Mouse (Mus musculus): ENCODE measurements around the gene Disp1. TPM values are rescaled to one million over a fixed set of nuclear protein-coding genes. Genes with fewer than 3 reads are reported as not detected.

Disp1 gene
- polyA plus RNA-seq, 1 experiment from 2014 or later = 3.5 TPM

DNA sequence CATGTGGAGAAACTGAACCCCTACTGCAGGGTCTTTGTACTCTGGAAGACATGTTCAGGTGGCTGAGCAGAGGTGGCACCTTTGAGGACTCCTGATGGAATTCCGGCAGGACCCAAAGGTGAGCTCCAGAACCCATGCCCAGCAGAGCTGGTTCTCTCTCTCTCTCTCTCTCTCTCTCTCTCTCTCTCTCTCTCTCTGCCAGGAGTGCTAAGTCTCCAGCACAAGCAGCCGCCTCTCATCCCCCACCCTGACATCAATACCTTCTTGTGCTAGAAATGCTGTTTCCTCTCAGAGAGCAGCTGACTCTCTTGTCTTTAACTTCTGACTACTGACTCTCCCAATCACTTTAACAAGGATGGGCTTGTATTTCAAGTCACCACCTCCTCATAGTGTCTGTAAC lies 113.8 kb downstream of the Disp1 start:
- DNase-seq (ENCODE audit: low spot score) = no peak
- 89% methylated on average over 2 of the region's 2 CpGs for WGBS
- no peak overlapping the region for H3K4me2 ChIP-seq (replicated peaks; ENCODE audit: low read depth, low read length)
- no peak overlapping the region for H3K27ac ChIP-seq (ENCODE audit: low read length)
- no peak for TF ChIP-seq EP300 (IDR thresholded peaks at IDR 0.05)
- TF ChIP-seq CTCF (IDR thresholded peaks at IDR 0.05) = no peak
- H3K9ac ChIP-seq (replicated peaks; ENCODE audit: low read depth) = no peak overlapping the region
- H3K36me3 ChIP-seq (ENCODE audit: insufficient read depth, low read length) = no peaks in the 10 kb centered on the region
- H3K4me1 ChIP-seq (ENCODE audit: insufficient read depth, low read depth, low read length) = no peaks in the 10 kb centered on the region
- H3K27me3 ChIP-seq (replicated peaks; ENCODE audit: insufficient read depth, low read length) = no peaks in the 10 kb centered on the region
- ATAC-seq = no peak
- H3K9me3 ChIP-seq (ENCODE audit: low read length) = no peaks in the 10 kb centered on the region
- no peak overlapping the region for H3K4me3 ChIP-seq (ENCODE audit: low read depth, low read length)

- ATAC-seq (no peak), DNase-seq (ENCODE audit: low spot score) (no peak)
- Histone ChIP-seq H3K27ac (ENCODE audit: low read length) (no peak overlapping the region), H3K4me1 (ENCODE audit: insufficient read depth, low read depth, low read length) (no peaks in the 10 kb centered on the region), H3K27me3 (replicated peaks; ENCODE audit: insufficient read depth, low read length) (no peaks in the 10 kb centered on the region), H3K4me3 (ENCODE audit: low read depth, low read length) (no peak overlapping the region), H3K36me3 (ENCODE audit: insufficient read depth, low read length) (no peaks in the 10 kb centered on the region), H3K9me3 (ENCODE audit: low read length) (no peaks in the 10 kb centered on the region), H3K4me2 (replicated peaks; ENCODE audit: low read depth, low read length) (no peak overlapping the region), H3K9ac (replicated peaks; ENCODE audit: low read depth) (no peak overlapping the region)
- WGBS = 88% methylated on average over 5 of the region's 5 CpGs
- TF ChIP-seq EP300 (IDR thresholded peaks at IDR 0.05) = no peak
- TF ChIP-seq CTCF (IDR thresholded peaks at IDR 0.05) = no peak
Measured at GRCm38 (mm10) chr1:183104696-183105095, 116.6 kb downstream of the Disp1 start.

- no peaks in the 10 kb centered on the region for H3K36me3 ChIP-seq (ENCODE audit: insufficient read depth, low read length)
- no peak for TF ChIP-seq CTCF (IDR thresholded peaks at IDR 0.05)
- TF ChIP-seq EP300 (IDR thresholded peaks at IDR 0.05) = no peak
- H3K4me2 ChIP-seq (replicated peaks; ENCODE audit: low read depth, low read length) = no peak overlapping the region
- no peak overlapping the region for H3K27ac ChIP-seq (ENCODE audit: low read length)
- H3K4me1 ChIP-seq (ENCODE audit: insufficient read depth, low read depth, low read length) = no peaks in the 10 kb centered on the region
- H3K27me3 ChIP-seq (replicated peaks; ENCODE audit: insufficient read depth, low read length) = no peaks in the 10 kb centered on the region
- no peak overlapping the region for H3K4me3 ChIP-seq (ENCODE audit: low read depth, low read length)
- no peaks in the 10 kb centered on the region for H3K9me3 ChIP-seq (ENCODE audit: low read length)
- WGBS = 73% methylated on average over 3 of the region's 3 CpGs
- DNase-seq (ENCODE audit: low spot score) (no peak), ATAC-seq (no peak)
- H3K9ac ChIP-seq (replicated peaks; ENCODE audit: low read depth) = no peak overlapping the region
Measured at GRCm38 (mm10) chr1:183102775-183103174, 118.5 kb downstream of the Disp1 start.

DNA sequence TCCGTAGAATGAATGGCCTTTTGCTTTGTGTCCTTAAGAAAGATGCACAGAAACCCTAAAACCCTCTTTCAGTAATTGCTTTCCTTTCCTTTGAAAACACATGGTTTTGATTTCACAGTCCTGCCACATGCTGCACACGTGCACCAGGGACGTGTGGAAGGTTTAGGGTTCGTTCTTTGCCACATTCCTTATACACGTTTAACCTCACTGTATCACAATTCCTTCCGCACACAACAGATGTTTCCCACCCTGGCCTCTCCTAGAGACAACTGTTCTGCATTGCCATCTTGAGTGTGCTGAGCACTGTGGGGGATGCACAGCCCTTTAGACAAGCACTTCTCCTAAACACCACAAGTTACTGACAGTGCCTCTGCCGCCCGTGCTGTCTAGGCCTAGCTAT lies 119.2 kb downstream of the Disp1 start:
- TF ChIP-seq EP300 (IDR thresholded peaks at IDR 0.05) (no peak), CTCF (IDR thresholded peaks at IDR 0.05) (no peak)
- H3K4me1 ChIP-seq (ENCODE audit: insufficient read depth, low read depth, low read length) = no peaks in the 10 kb centered on the region
- 78% methylated on average over 8 of the region's 8 CpGs for WGBS
- H3K4me2 ChIP-seq (replicated peaks; ENCODE audit: low read depth, low read length) = no peak overlapping the region
- H3K27me3 ChIP-seq (replicated peaks; ENCODE audit: insufficient read depth, low read length) = no peaks in the 10 kb centered on the region
- no peak overlapping the region for H3K4me3 ChIP-seq (ENCODE audit: low read depth, low read length)
- H3K27ac ChIP-seq (ENCODE audit: low read length) = no peak overlapping the region
- no peaks in the 10 kb centered on the region for H3K9me3 ChIP-seq (ENCODE audit: low read length)
- ATAC-seq (no peak), DNase-seq (ENCODE audit: low spot score) (no peak)
- no peaks in the 10 kb centered on the region for H3K36me3 ChIP-seq (ENCODE audit: insufficient read depth, low read length)
- H3K9ac ChIP-seq (replicated peaks; ENCODE audit: low read depth) = no peak overlapping the region

- no peak for ATAC-seq
- no peak overlapping the region for H3K4me2 ChIP-seq (replicated peaks; ENCODE audit: low read depth, low read length)
- WGBS = 77% methylated on average over 3 of the region's 3 CpGs
Measured at GRCm38 (mm10) chr1:183101371-183101770, 120.0 kb downstream of the Disp1 start.

GRCm38 (mm10) chr1:183100245-183100644 lies 121.1 kb downstream of the Disp1 start:
- Histone ChIP-seq H3K4me1 (ENCODE audit: insufficient read depth, low read depth, low read length) (no peaks in the 10 kb centered on the region), H3K27me3 (replicated peaks; ENCODE audit: insufficient read depth, low read length) (no peaks in the 10 kb centered on the region), H3K9me3 (ENCODE audit: low read length) (no peaks in the 10 kb centered on the region), H3K4me3 (ENCODE audit: low read depth, low read length) (no peak overlapping the region), H3K36me3 (ENCODE audit: insufficient read depth, low read length) (no peaks in the 10 kb centered on the region), H3K27ac (ENCODE audit: low read length) (no peak overlapping the region), H3K9ac (replicated peaks; ENCODE audit: low read depth) (no peak overlapping the region), H3K4me2 (replicated peaks; ENCODE audit: low read depth, low read length) (no peak overlapping the region)
- no peak for ATAC-seq
- WGBS = 83% methylated on average over 5 of the region's 5 CpGs
- no peak for DNase-seq (ENCODE audit: low spot score)
- no peak for TF ChIP-seq EP300 (IDR thresholded peaks at IDR 0.05)
- TF ChIP-seq CTCF (IDR thresholded peaks at IDR 0.05) = no peak

More at GRCm38 (mm10) chr1:183101371-183101770, 120.0 kb downstream of the Disp1 start:
- Histone ChIP-seq H3K36me3 (ENCODE audit: insufficient read depth, low read length) (no peaks in the 10 kb centered on the region), H3K27me3 (replicated peaks; ENCODE audit: insufficient read depth, low read length) (no peaks in the 10 kb centered on the region), H3K9ac (replicated peaks; ENCODE audit: low read depth) (no peak overlapping the region), H3K27ac (ENCODE audit: low read length) (no peak overlapping the region), H3K4me1 (ENCODE audit: insufficient read depth, low read depth, low read length) (no peaks in the 10 kb centered on the region), H3K4me3 (ENCODE audit: low read depth, low read length) (no peak overlapping the region), H3K9me3 (ENCODE audit: low read length) (no peaks in the 10 kb centered on the region)
- no peak for DNase-seq (ENCODE audit: low spot score)
- TF ChIP-seq CTCF (IDR thresholded peaks at IDR 0.05) = no peak
- TF ChIP-seq EP300 (IDR thresholded peaks at IDR 0.05) = no peak

- H3K27me3 ChIP-seq (replicated peaks; ENCODE audit: insufficient read depth, low read length) = no peaks in the 10 kb centered on the region
- H3K9ac ChIP-seq (replicated peaks; ENCODE audit: low read depth) = no peak overlapping the region
- no peaks in the 10 kb centered on the region for H3K36me3 ChIP-seq (ENCODE audit: insufficient read depth, low read length)
- TF ChIP-seq CTCF (IDR thresholded peaks at IDR 0.05) (no peak), EP300 (IDR thresholded peaks at IDR 0.05) (no peak)
- DNase-seq (ENCODE audit: low spot score) = no peak
- no peak overlapping the region for H3K4me3 ChIP-seq (ENCODE audit: low read depth, low read length)
- no peak overlapping the region for H3K4me2 ChIP-seq (replicated peaks; ENCODE audit: low read depth, low read length)
- 95% methylated on average over 12 of the region's 12 CpGs for WGBS
- no peak for ATAC-seq
- H3K27ac ChIP-seq (ENCODE audit: low read length) = no peak overlapping the region
- H3K9me3 ChIP-seq (ENCODE audit: low read length) = no peaks in the 10 kb centered on the region
- H3K4me1 ChIP-seq (ENCODE audit: insufficient read depth, low read depth, low read length) = no peaks in the 10 kb centered on the region
Measured at GRCm38 (mm10) chr1:183099686-183100085, 121.6 kb downstream of the Disp1 start.

Data from lung, postnatal 0 days (tissue).